10 mouse cellular contexts compared by ENCODE assay signal in genomic region chr1:34167151-34168057, GRCm38 (mm10).
DNase-seq lines count a peak whose midpoint lies in the region; ATAC-seq lines count a peak whose summit lies in the region.
"Had no signal": no experiment of that assay in that cellular context is flagged by ENCODE, and none has a peak within 500 bp of the region (broad histone marks: within the 10 kb centered on the region; RNA-seq: fewer than 3 reads in every experiment).

No protein-coding gene starts in this region.

- no peaks in the 10 kb centered on the region for H3K9me3 ChIP-seq in forebrain, embryonic 16.5 days (ENCODE audit: control insufficient read depth, low read length)
- no peaks in the 10 kb centered on the region for H3K9me3 ChIP-seq in forebrain, embryonic 12.5 days
- no peaks in the 10 kb centered on the region for H3K9me3 ChIP-seq in midbrain, embryonic 16.5 days (replicated peaks; ENCODE audit: control insufficient read depth, low read length, poor library complexity, severe bottlenecking)
- H3K9me3 ChIP-seq: limb, embryonic 12.5 days had no signal

- H3K4me1 ChIP-seq in forebrain, embryonic 16.5 days (replicated peaks; ENCODE audit: control insufficient read depth, insufficient read depth, low read length) = peaks cover 13% of the 10 kb centered on the region
- H3K4me1 ChIP-seq in forebrain, embryonic 12.5 days = no peaks in the 10 kb centered on the region
- no peaks in the 10 kb centered on the region for H3K4me1 ChIP-seq in midbrain, embryonic 16.5 days (ENCODE audit: control insufficient read depth, insufficient read depth, low read length)
- H3K4me1 ChIP-seq: limb, embryonic 12.5 days had no signal

- 54% methylated on average over 19 of the region's 19 CpGs for WGBS in forebrain, embryonic 16.5 days
- WGBS in forebrain, embryonic 12.5 days = 85% methylated on average over 19 of the region's 19 CpGs
- WGBS in midbrain, embryonic 16.5 days = 66% methylated on average over 19 of the region's 19 CpGs

- DNase-seq in right cerebral cortex, postnatal 14 days = peak; percentile 49
- DNase-seq in right cerebral cortex, postnatal 36 days (ENCODE audit: low spot score in 2 of 2) = no peak
- peak; percentile 78 to 80 for DNase-seq in heart, postnatal 10 days
- DNase-seq in embryo, embryonic 10 days (ENCODE audit: low spot score) = no peak
- DNase-seq in B cell, adult 2 months = no peak

- 0 out of 2 replicates have a peak, but pooled peaks have one; percentile 16 for ATAC-seq in forebrain, embryonic 16.5 days
- ATAC-seq in forebrain, embryonic 12.5 days (ENCODE audit: low FRiP score) = no peak
- ATAC-seq in midbrain, embryonic 16.5 days = 0 out of 2 replicates have a peak, but pooled peaks have one; percentile 34

- H3K4me3 ChIP-seq in forebrain, embryonic 16.5 days (replicated peaks; ENCODE audit: low read length) = no peak overlapping the region
- no peak overlapping the region for H3K4me3 ChIP-seq in forebrain, embryonic 12.5 days (replicated peaks)
- H3K4me3 ChIP-seq in midbrain, embryonic 16.5 days (ENCODE audit: low read depth, low read length) = no peak overlapping the region
- H3K4me3 ChIP-seq: limb, embryonic 12.5 days had no signal

- H3K9ac ChIP-seq in forebrain, embryonic 16.5 days (replicated peaks; ENCODE audit: low read depth, low read length) = no peak overlapping the region
- no peak overlapping the region for H3K9ac ChIP-seq in forebrain, embryonic 12.5 days
- H3K9ac ChIP-seq in midbrain, embryonic 16.5 days (ENCODE audit: low read depth, low read length) = no peak overlapping the region
- H3K9ac ChIP-seq: limb, embryonic 12.5 days had no signal

- no peak overlapping the region for H3K4me2 ChIP-seq in forebrain, embryonic 16.5 days (ENCODE audit: low read length)
- no peak overlapping the region for H3K4me2 ChIP-seq in forebrain, embryonic 12.5 days
- H3K4me2 ChIP-seq in midbrain, embryonic 16.5 days (ENCODE audit: low read length) = no peak overlapping the region
- H3K4me2 ChIP-seq: limb, embryonic 12.5 days had no signal

- H3K27ac ChIP-seq in forebrain, embryonic 16.5 days (ENCODE audit: low read length) = no peak overlapping the region
- H3K27ac ChIP-seq in forebrain, embryonic 12.5 days = no peak overlapping the region
- H3K27ac ChIP-seq in midbrain, embryonic 16.5 days (ENCODE audit: low read length) = no peak overlapping the region
- H3K27ac ChIP-seq: limb, embryonic 12.5 days had no signal

- intact Hi-C loops in heart, postnatal 10 days (cut with DNase I) = no loop called here

- H3K27me3 ChIP-seq in forebrain, embryonic 16.5 days (replicated peaks; ENCODE audit: control insufficient read depth, insufficient read depth, low read length) = no peaks in the 10 kb centered on the region
- no peaks in the 10 kb centered on the region for H3K27me3 ChIP-seq in forebrain, embryonic 12.5 days
- H3K27me3 ChIP-seq in midbrain, embryonic 16.5 days (ENCODE audit: control insufficient read depth, insufficient read depth, low read depth, low read length) = no peaks in the 10 kb centered on the region
- H3K27me3 ChIP-seq: CH12.LX; limb, embryonic 12.5 days had no signal

- H3K36me3 ChIP-seq in forebrain, embryonic 16.5 days (ENCODE audit: control insufficient read depth, insufficient read depth) = peaks cover 22% of the 10 kb centered on the region
- H3K36me3 ChIP-seq in forebrain, embryonic 12.5 days (replicated peaks) = peaks cover 54% of the 10 kb centered on the region
- peaks cover 53% of the 10 kb centered on the region for H3K36me3 ChIP-seq in midbrain, embryonic 16.5 days (ENCODE audit: control insufficient read depth, insufficient read depth, low read length)

Comparison
In these comparisons a context has a peak if more than half of its experiments do, and no peak if none do; other contexts are left out.
1. DNase-seq: peak in right cerebral cortex, postnatal 14 days (single experiment) and heart, postnatal 10 days (2 of 2); none in right cerebral cortex, postnatal 36 days (0 of 2), embryo, embryonic 10 days (single experiment) and B cell, adult 2 months (0 of 2).